Mouse (Mus musculus) CH12.LX (cell line): ENCODE measurements at regions not wholly inside any gene's neighbourhood (a gene's known extent, or its start where the extent isn't known, plus 50 kb on each side); places are given as distances from the start of the nearest gene placed in this dataset.

Experiments
- DNase-seq: peaks from one replicate; pipeline ENCODE4 v3.0.0-alpha.2; 2013; ENCODE audit errors: extremely low read depth
- H3K27ac ChIP-seq: 2 replicates; pipeline ENCODE4 v1.5.1; 2012; ENCODE audit warnings: low read depth, mild to moderate bottlenecking, control low read depth, moderate library complexity; ENCODE audit not compliant: insufficient read depth
- H3K27me3 ChIP-seq: replicated peaks from 2 replicates; pipeline ENCODE3; 2012; ENCODE audit warnings: inconsistent platforms
- H3K36me3 ChIP-seq, 2 experiments: replicated peaks in 1 of 2; 2 replicates each; pipeline versions ENCODE3 to v1.6.1; 2012; ENCODE audit warnings: inconsistent platforms in 1 of 2, low read length in 1 of 2, mild to moderate bottlenecking in 1 of 2, mixed read lengths in 1 of 2, moderate library complexity in 1 of 2; ENCODE audit not compliant: control insufficient read depth in 1 of 2, insufficient read depth in 1 of 2
- H3K4me1 ChIP-seq, 2 experiments: 2 replicates each; pipeline ENCODE4 v1.6.1; 2012; ENCODE audit warnings: inconsistent platforms in 1 of 2, moderate library complexity in 1 of 2; ENCODE audit not compliant: insufficient read depth in 2 of 2, control insufficient read depth in 1 of 2
- H3K4me2 ChIP-seq: 2 replicates; pipeline ENCODE4 v1.6.1; 2012; ENCODE audit warnings: low read depth, mild to moderate bottlenecking, control low read depth; ENCODE audit not compliant: poor library complexity, insufficient read depth, severe bottlenecking
- H3K4me3 ChIP-seq, 3 experiments: fragments of 150-350 bp in 1 of 3; sonication (generic) in 1 of 3; replicated peaks in 1 of 3; 2 replicates each; pipeline versions ENCODE3 to v1.5.1; 2011 to 2012; ENCODE audit warnings: low read depth in 2 of 3, low read length in 2 of 3, mild to moderate bottlenecking in 2 of 3, moderate library complexity in 2 of 3, control low read depth in 1 of 3, improper control_type of control experiment in 1 of 3, inconsistent platforms in 1 of 3, mixed read lengths in 1 of 3; ENCODE audit not compliant: poor library complexity in 1 of 3
- H3K79me2 ChIP-seq: replicated peaks from 2 replicates; pipeline ENCODE4 v1.6.1; 2012; ENCODE audit warnings: mild to moderate bottlenecking, moderate library complexity; ENCODE audit not compliant: control insufficient read depth, poor library complexity, insufficient read depth, severe bottlenecking; ENCODE audit errors: extremely low read depth
- H3K9ac ChIP-seq: 2 replicates; pipeline ENCODE4 v1.6.1; 2012; ENCODE audit warnings: low read depth, mild to moderate bottlenecking, control low read depth, moderate library complexity; ENCODE audit not compliant: insufficient read depth
- H3K9me3 ChIP-seq: replicated peaks from 2 replicates; pipeline ENCODE3; 2012; ENCODE audit warnings: low read length, inconsistent platforms, mixed read lengths
- CHD1 ChIP-seq: IDR thresholded peaks from 2 replicates; pipeline ENCODE4 v1.6.1; 2012; ENCODE audit warnings: low read depth, low read length, improper control_type of control experiment, inconsistent platforms
- CTCF ChIP-seq, 2 experiments: IDR thresholded peaks in 1 of 2; conservative IDR thresholded peaks in 1 of 2; 2 replicates each; pipeline ENCODE4 v1.5.1; 2011 to 2012; ENCODE audit warnings: low read depth in 2 of 2, low read length in 2 of 2, improper control_type of control experiment in 1 of 2, inconsistent platforms in 1 of 2, mild to moderate bottlenecking in 1 of 2, moderate library complexity in 1 of 2
- EP300 ChIP-seq: IDR thresholded peaks from 2 replicates; pipeline ENCODE4 v1.6.1; 2011; ENCODE audit warnings: low read length, improper control_type of control experiment
- HCFC1 ChIP-seq: IDR thresholded peaks from 2 replicates; pipeline ENCODE4 v1.6.1; 2012; ENCODE audit warnings: low read depth, mild to moderate bottlenecking, inconsistent platforms, low read length, improper control_type of control experiment
- IRF4 ChIP-seq: IDR thresholded peaks from 2 replicates; pipeline ENCODE4 v1.6.1; 2014; ENCODE audit warnings: low read depth, mild to moderate bottlenecking, inconsistent platforms, low read length, improper control_type of control experiment
- JUN ChIP-seq: IDR thresholded peaks from 2 replicates; pipeline ENCODE4 v1.6.1; 2011; ENCODE audit warnings: low read depth, mild to moderate bottlenecking, low read length, improper control_type of control experiment, moderate library complexity; ENCODE audit not compliant: insufficient read depth
- JUND ChIP-seq: conservative IDR thresholded peaks from 2 replicates; pipeline ENCODE4 v1.6.1; 2011; ENCODE audit warnings: low read depth, low read length, improper control_type of control experiment
- MAFK ChIP-seq: IDR thresholded peaks from 2 replicates; pipeline ENCODE4 v1.6.1; 2011; ENCODE audit warnings: low read length, improper control_type of control experiment; ENCODE audit not compliant: insufficient replicate concordance
- MXI1 ChIP-seq: IDR thresholded peaks from 2 replicates; pipeline ENCODE4 v1.6.1; 2011; ENCODE audit warnings: mild to moderate bottlenecking, low read depth, low read length, improper control_type of control experiment
- NELFE ChIP-seq: IDR thresholded peaks from 2 replicates; pipeline ENCODE4 v1.6.1; 2011; ENCODE audit warnings: low read depth, low read length, improper control_type of control experiment
- RCOR1 ChIP-seq: conservative IDR thresholded peaks from 2 replicates; pipeline ENCODE4 v1.6.1; 2012; ENCODE audit warnings: low read depth, mild to moderate bottlenecking, inconsistent platforms, low read length, improper control_type of control experiment
- SIN3A ChIP-seq: IDR thresholded peaks from 2 replicates; pipeline ENCODE4 v1.6.1; 2012; ENCODE audit warnings: low read length, improper control_type of control experiment, inconsistent platforms
- SMC3 ChIP-seq: IDR thresholded peaks from 2 replicates; pipeline ENCODE4 v1.6.1; 2011; ENCODE audit warnings: low read depth, low read length, improper control_type of control experiment
- TBP ChIP-seq: conservative IDR thresholded peaks from 2 replicates; pipeline ENCODE4 v1.6.1; 2011; ENCODE audit warnings: low read depth, low read length, improper control_type of control experiment
- UBTF ChIP-seq: IDR thresholded peaks from 2 replicates; pipeline ENCODE4 v1.6.1; 2012; ENCODE audit warnings: low read depth, mild to moderate bottlenecking, inconsistent platforms, low read length, improper control_type of control experiment, moderate library complexity
- USF1 ChIP-seq: IDR thresholded peaks from 2 replicates; pipeline ENCODE4 v1.6.1; 2014; ENCODE audit warnings: low read depth, mild to moderate bottlenecking, inconsistent platforms, low read length, improper control_type of control experiment
- USF2 ChIP-seq: conservative IDR thresholded peaks from 2 replicates; pipeline ENCODE4 v1.6.1; 2011; ENCODE audit warnings: low read depth, low read length, improper control_type of control experiment
- ZKSCAN1 ChIP-seq: IDR thresholded peaks from 2 replicates; pipeline ENCODE4 v1.6.1; 2012; ENCODE audit warnings: low read depth, inconsistent platforms, low read length, improper control_type of control experiment, borderline replicate concordance
- ZMIZ1 ChIP-seq: IDR thresholded peaks from 2 replicates; pipeline ENCODE4 v1.6.1; 2012; ENCODE audit warnings: low read depth, mild to moderate bottlenecking, inconsistent platforms, low read length, improper control_type of control experiment
- ZNF384 ChIP-seq: IDR thresholded peaks from 2 replicates; pipeline ENCODE4 v1.6.1; 2012; ENCODE audit warnings: low read depth, low read length, improper control_type of control experiment, inconsistent platforms
- dilution Hi-C: fragments of 300-500 bp; cut with MboI; formaldehyde crosslinking; loops from 2 replicates; pipeline ENCODE4 v1.14.3; 2020; ENCODE audit warnings: low sequenced_read_pairs; ENCODE audit not compliant: extremely low pct_unique_long_range_greater_than_20kb, extremely low pct_ligation_motif_present
- in situ Hi-C: fragments of 300-500 bp; cut with MboI; formaldehyde crosslinking; loops from 3 replicates; pipeline ENCODE4 v1.14.3; 2019; ENCODE audit warnings: low sequenced_read_pairs, low pct_ligation_motif_present, low pct_unique_long_range_greater_than_20kb, mixed read lengths

DNA sequence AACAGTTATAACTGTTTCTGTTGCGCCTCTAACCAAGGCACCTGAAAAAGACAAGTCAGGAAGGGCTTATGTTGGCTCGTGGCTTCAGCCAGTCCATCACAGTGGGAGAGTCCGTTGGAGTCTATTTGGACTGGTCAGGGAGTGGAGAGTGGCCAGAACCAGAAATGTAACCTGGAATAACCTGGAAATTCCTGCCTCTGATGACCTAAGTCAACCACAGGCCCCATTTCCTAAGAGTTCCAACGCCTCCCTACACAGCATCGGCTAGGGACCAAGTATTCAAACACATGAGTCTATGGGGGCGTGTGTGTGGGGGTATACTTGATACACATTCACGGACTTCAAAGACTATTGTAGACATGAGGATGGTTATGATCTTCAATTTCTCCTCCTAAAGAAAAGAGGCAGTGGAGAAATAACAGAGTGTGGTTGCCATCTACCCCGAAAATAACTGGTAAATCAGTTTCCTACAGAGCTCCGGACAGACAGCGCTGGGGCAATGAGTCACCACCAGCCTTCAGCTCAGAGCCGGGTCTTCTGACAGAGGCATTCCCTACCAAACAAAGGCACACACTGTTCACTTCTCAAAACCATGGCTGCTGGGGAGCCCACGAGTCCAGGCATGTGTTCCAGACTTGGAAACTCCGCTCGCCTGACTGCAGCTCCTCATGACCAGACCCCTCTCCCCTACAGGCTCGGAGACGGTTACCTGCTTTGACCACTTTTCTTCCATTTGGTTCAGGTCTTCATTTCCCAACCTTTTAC lies 167.0 kb upstream of the Irx5 start:
- in situ Hi-C loops: no loop called here
- no peak for DNase-seq

DNA sequence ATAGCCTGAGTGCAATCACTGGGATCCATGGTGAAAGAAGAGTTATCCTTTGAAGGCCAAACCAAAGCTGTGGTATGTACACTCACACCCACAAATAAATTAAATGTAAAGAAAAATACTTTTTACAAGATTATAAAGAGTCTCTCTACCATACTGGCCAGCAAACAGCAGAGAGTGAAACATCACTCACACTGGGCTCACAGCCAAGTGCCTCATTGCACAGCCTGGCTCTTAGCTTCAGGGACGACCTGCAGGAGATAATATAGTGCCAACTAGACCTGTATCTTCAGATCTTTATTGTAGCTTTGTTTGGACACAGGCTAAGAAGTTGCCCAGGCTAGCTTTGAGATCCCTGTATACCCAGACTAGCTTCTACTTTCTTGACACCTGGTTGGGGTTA lies 174.1 kb upstream of the Irx5 start:
- H3K79me2 ChIP-seq: no peaks in the 10 kb centered on the region
- no peak for DNase-seq
- dilution Hi-C loops (no loop called here), in situ Hi-C loops (no loop called here)
- H3K36me3 ChIP-seq: no peaks in the 10 kb centered on the region
- H3K27ac ChIP-seq: no peak overlapping the region
- no peaks in the 10 kb centered on the region for H3K4me1 ChIP-seq
- no peaks in the 10 kb centered on the region for H3K27me3 ChIP-seq
- H3K4me3 ChIP-seq: no peak overlapping the region
- H3K4me2 ChIP-seq: no peak overlapping the region
- H3K9ac ChIP-seq: no peak overlapping the region
- H3K9me3 ChIP-seq: peaks cover 82% of the 10 kb centered on the region
- TF ChIP-seq ZKSCAN1 (no peak), USF1 (no peak)

More for the DNA sequence above, 167.0 kb upstream of the Irx5 start:
- dilution Hi-C loops: no loop called here
- H3K27me3 ChIP-seq: no peaks in the 10 kb centered on the region
- no peaks in the 10 kb centered on the region for H3K36me3 ChIP-seq
- no peak overlapping the region for H3K4me3 ChIP-seq
- H3K4me1 ChIP-seq: no peaks in the 10 kb centered on the region
- H3K4me2 ChIP-seq: no peak overlapping the region
- no peak overlapping the region for H3K9ac ChIP-seq
- no peak for TF ChIP-seq RCOR1
- TF ChIP-seq SMC3: no peak
- TF ChIP-seq USF2: no peak
- no peak for TF ChIP-seq IRF4
- TF ChIP-seq HCFC1: no peak
- TF ChIP-seq SIN3A: no peak
- TF ChIP-seq CTCF (conservative IDR thresholded peaks at IDR 0.05 in 1 of 2, IDR thresholded peaks at IDR 0.05 in 1 of 2; ENCODE audit: low read depth in 2 of 2, low read length in 2 of 2): no peak
- no peak for TF ChIP-seq TBP
- H3K27ac ChIP-seq: no peak overlapping the region
- peaks cover 88% of the 10 kb centered on the region for H3K9me3 ChIP-seq
- no peaks in the 10 kb centered on the region for H3K79me2 ChIP-seq

DNA sequence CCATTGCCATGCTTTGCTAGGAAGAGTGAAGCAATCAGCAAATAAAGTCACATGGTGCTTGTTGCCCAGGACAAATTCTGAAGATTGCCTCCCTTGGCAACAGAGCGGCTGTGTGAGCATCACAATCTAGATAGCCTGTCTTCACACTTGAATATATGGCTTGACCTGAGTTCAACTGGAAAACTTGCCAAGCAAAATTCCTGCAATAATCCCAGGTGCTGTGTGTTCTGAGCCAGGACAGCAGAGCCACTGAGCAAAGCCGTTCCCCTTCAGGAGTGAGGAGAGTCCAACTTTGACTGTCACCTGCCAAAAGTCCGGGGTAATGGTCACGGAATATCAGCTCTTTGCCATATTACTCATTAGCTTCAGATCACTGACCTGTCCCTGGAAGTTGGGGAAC lies 176.8 kb upstream of the Irx5 start:
- in situ Hi-C loops: no loop called here
- no peaks in the 10 kb centered on the region for H3K4me1 ChIP-seq
- no peak for DNase-seq
- TF ChIP-seq HCFC1 (no peak), ZMIZ1 (no peak), ZKSCAN1 (no peak), MAFK (no peak), MXI1 (no peak), USF1 (no peak), SIN3A (no peak), UBTF (no peak), CTCF (conservative IDR thresholded peaks at IDR 0.05 in 1 of 2, IDR thresholded peaks at IDR 0.05 in 1 of 2; ENCODE audit: low read depth in 2 of 2, low read length in 2 of 2) (no peak), CHD1 (no peak), NELFE (no peak), EP300 (no peak), JUND (no peak), ZNF384 (no peak), JUN (no peak)
- TF ChIP-seq, all 38 proteins: peak for 0
- dilution Hi-C loops: no loop called here
- Histone ChIP-seq H3K4me2 (no peak overlapping the region), H3K27me3 (no peaks in the 10 kb centered on the region), H3K36me3 (no peaks in the 10 kb centered on the region), H3K4me3 (no peak overlapping the region), H3K27ac (no peak overlapping the region), H3K9ac (no peak overlapping the region), H3K9me3 (peaks cover 83% of the 10 kb centered on the region), H3K79me2 (no peaks in the 10 kb centered on the region)
